Mouse (Mus musculus) bone marrow, adult 2 months (tissue): ENCODE data around the gene Mrps18b. TPM values are rescaled to one million over a fixed set of nuclear protein-coding genes. Genes with fewer than 3 reads are reported as not detected.
A peak's percentile ranks its signal among the peaks of the same experiment; 100 is the strongest.

ENCODE experiments used
- H3K27ac ChIP-seq: fragments of 200-500 bp; 2 replicates; pipeline ENCODE4 v1.5.1; 2012; ENCODE audit warnings: low read depth, mild to moderate bottlenecking, control low read depth, inconsistent platforms, low read length; ENCODE audit not compliant: control insufficient read depth, poor library complexity, insufficient read depth
- H3K4me1 ChIP-seq: fragments of 200-500 bp; 2 replicates; pipeline ENCODE4 v1.6.1; 2011; ENCODE audit warnings: low read length; ENCODE audit not compliant: control insufficient read depth, insufficient read depth
- H3K4me3 ChIP-seq: fragments of 200-500 bp; replicated peaks from 2 replicates; pipeline ENCODE3; 2011; ENCODE audit warnings: mild to moderate bottlenecking, low read depth, low read length, control low read depth; ENCODE audit not compliant: control insufficient read depth
- CTCF ChIP-seq: fragments of 200-500 bp; IDR thresholded peaks from 2 replicates; pipeline ENCODE4 v1.5.1; 2011; ENCODE audit warnings: low read length, control low read depth; ENCODE audit not compliant: control insufficient read depth, insufficient read depth
- POLR2A ChIP-seq: fragments of 200-500 bp; IDR thresholded peaks from 2 replicates; pipeline ENCODE4 v1.6.1; 2011; ENCODE audit warnings: low read depth, mild to moderate bottlenecking, control low read depth, low read length, borderline replicate concordance; ENCODE audit not compliant: control insufficient read depth
- WGBS: fragments of 180-500 bp; shearing (Covaris S2); methylation state at CpG from one replicate; pipeline ENCODE4 v1.1.7; 2018; 5-methylcytosine and 5-hydroxymethylcytosine counted together
- polyA plus RNA-seq: library from polyadenylated mRNA; stranded (reverse); fragments of >200 nt; gene quantifications from 2 replicates; pipeline ENCODE4 v1.2.4, GENCODE M21; 2011; ENCODE audit warnings: low replicate concordance; ENCODE audit not compliant: missing spikeins, insufficient read depth, insufficient read length

Gene Mrps18b
- polyA plus RNA-seq, 1 experiment, result 65.2 TPM

DNA sequence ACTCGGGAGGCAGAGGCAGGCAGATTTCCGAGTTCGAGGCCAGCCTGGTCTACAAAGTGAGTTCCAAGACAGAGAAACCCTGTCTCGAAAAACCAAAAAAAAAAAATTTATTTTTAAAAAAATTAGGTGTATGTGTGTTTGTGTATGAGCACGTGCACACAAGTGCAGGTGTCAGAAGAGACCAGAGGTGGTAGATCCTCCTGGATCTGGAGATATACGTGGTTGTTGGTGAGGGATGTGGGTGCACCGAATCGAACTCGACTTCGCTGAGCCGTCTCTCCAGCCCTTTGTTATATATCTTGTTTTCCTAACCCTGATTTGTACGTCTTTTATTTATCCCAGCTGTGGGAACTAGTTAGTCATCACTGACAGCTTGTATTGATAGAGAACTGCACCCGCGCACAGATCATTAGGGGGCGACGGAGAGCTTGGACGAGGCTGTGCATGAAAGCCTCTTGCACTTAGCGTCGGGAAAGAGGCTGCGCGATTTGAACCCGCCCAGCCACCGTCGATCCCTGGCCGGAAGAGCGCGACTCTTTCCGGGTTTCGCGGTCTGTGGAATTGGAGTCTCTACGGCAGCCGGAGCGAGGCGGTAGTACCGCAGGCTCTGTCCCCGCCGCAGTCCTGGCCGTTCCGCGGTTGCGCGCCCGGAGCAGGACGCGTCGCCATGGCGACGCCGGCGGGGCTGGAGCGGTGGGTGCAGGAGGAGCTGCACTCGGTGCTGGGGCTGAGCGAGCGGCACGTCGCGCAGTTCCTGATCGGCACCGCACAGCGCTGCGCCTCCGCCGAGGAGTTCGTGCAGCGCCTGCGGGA lies 36.7 kb downstream of the Mrps18b start, which contains the start of gene Dhx16:
TSS of gene Dhx16 (plus strand) at position 575 of the 813 bp plus-strand sequence.
- peak; percentile 75; the same call in 1 of the 2 replicates for TF ChIP-seq POLR2A
- peak; percentile 89 for TF ChIP-seq CTCF
- 6% methylated on average over 66 of the region's 66 CpGs for WGBS
- Histone ChIP-seq H3K4me1 (peaks cover 2% of the 10 kb centered on the region; the same call in 1 of the 2 replicates), H3K4me3 (peak within 1 kb of the TSS; percentile 90), H3K27ac (peak within 1 kb of the TSS; percentile 91)

DNA sequence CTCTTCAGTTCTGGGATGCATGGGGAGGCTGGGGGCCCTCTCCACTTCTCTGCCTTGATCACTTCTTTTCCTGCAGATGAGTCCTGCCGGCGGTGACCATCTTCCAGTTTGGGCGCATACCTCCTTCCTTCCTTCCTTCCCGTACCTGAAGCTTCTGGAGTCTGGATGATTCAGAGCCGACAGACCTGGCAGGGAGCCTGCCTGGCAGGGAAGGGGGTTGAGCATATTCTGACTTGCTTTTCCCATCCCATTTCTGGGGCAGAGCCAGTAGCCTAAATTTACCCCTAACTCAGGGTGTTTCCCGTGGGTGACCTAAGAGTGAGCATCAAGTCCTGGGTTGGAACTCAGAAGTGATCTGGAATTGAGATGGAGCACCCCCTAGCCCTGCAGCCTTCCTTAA lies 41.5 kb downstream of the Mrps18b start:
- Histone ChIP-seq H3K4me3 (no peak overlapping the region), H3K4me1 (peaks cover 4% of the 10 kb centered on the region), H3K27ac (no peak overlapping the region)
- no peak for TF ChIP-seq CTCF
- TF ChIP-seq POLR2A, result no peak
- WGBS, result 75% methylated on average over 6 of the region's 6 CpGs

DNA sequence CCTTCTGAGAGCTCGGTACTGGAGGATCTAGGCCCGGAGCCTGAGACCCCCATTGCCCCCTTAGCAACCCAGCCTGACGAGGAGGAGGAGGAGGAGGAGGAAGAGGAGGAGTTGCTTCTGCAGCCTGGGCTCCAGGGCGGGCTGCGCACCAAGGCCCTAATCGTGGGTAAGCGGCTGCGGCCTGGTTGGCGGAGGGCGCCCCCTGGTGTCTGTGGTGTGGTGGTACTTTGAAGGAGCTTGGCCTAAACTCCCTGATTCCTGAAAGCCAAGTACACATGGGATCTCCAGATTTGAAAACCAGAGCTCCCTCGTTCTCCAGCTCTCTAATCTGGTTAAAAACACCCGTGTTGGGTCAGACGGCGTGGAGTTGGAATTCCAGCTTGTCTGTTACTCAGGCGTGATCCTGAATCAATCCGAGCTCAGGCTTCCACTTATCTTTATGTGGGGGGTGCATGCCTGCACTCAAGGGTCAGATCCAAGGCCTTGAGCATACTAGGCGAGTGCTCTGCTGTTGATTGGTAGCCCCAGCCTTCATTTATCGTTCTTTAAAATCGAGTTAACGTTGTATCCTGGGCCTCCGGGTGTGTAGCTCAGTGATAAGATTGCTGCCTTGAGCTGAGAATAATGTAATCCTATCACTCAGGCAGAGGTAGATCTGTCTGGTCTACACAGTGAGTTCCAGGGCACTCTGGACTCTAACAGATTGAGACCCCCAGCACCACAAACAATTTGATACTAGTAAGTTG lies 42.2 kb downstream of the Mrps18b start:
- Histone ChIP-seq H3K4me1 (peaks cover 4% of the 10 kb centered on the region), H3K27ac (no peak overlapping the region; the same call in 1 of the 2 replicates)

DNA sequence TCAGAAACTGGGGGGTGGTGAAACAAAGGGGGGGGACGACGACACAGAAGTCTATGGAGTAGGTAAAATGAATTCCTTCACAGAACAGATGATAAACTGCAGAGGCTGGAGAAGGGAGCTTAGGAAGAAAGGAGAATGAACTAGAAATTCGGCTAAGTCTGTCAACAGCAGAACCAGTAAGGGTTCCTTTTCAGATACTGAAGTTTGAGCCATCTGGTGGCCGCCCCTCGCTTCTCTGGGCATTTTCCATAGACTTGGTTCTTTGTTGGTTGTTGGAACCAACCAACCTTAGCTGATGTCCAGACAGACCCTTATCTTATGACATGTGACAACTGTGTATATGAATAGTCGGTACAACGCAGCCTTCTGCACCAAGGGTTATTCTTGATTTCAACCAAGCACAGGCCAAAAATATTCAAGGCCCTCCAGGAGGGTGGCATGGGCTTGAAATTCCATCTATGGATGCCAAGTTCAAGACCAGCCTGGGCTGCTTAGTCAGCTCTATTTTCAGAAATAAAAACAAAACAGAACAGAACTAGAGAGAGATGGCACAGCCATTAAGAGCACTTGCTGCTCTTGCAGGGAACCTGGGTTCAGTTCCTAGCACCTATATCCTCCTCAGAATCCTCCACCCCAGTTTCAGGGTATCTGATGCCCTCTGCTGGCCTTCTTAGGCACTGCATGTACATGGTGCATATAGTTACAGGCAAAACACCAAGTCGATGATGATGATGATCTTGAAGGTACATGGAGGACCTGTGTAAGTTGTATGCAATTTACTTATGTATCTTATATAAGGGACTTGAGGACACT lies 45.1 kb downstream of the Mrps18b start:
- TF ChIP-seq CTCF (peak; percentile 44), POLR2A (no peak)
- H3K4me3 ChIP-seq, result peak overlapping the region; percentile 67
- peak overlapping the region; percentile 87 for H3K27ac ChIP-seq
- peaks cover 4% of the 10 kb centered on the region for H3K4me1 ChIP-seq
- WGBS, result 24% methylated on average over 8 of the region's 8 CpGs

More for the DNA sequence above, 42.2 kb downstream of the Mrps18b start:
- 24% methylated on average over 21 of the region's 21 CpGs for WGBS
- H3K4me3 ChIP-seq, result no peak overlapping the region
- TF ChIP-seq CTCF (peak; percentile 96), POLR2A (no peak)

DNA sequence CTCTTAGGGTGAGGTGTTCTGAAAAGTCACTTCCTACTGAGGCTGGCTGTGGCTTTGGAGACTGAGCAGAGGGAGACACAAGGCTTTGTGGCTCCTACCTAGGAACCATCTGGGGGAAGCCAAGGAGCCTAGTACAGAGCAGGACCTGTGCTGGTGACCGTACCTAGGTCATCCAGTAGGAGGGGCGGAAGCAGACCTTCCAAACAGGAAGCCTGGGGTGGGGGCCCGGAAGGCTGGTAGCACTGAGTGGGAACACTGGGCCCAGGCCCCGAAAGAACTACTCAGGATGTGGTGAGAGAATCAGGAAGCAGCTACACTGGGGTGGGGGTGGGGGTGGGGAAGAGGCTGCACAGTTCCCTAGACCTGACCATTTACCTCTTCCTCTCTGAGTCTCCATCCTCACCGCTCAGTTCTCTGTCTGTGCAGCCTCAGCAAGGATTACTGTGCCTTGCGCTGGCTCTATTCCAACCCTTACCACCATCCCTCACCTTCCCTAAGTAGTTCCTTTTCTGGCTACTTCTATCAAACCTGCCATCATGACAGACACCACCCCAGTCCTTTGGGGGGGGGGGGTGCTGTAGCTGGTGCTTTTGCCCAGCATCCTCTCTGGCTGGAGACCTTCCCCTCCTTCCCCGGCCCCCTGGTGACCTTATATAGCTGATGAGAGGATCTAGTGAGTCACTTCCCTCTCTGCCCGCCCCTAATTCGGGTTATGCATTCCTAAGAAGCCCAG lies 45.9 kb downstream of the Mrps18b start:
- peaks cover 4% of the 10 kb centered on the region for H3K4me1 ChIP-seq
- H3K27ac ChIP-seq, result peak overlapping the region; percentile 94
- peak overlapping the region; percentile 83 for H3K4me3 ChIP-seq
- no peak for TF ChIP-seq POLR2A
- no peak for TF ChIP-seq CTCF
- WGBS, result 3% methylated on average over 9 of the region's 9 CpGs

DNA sequence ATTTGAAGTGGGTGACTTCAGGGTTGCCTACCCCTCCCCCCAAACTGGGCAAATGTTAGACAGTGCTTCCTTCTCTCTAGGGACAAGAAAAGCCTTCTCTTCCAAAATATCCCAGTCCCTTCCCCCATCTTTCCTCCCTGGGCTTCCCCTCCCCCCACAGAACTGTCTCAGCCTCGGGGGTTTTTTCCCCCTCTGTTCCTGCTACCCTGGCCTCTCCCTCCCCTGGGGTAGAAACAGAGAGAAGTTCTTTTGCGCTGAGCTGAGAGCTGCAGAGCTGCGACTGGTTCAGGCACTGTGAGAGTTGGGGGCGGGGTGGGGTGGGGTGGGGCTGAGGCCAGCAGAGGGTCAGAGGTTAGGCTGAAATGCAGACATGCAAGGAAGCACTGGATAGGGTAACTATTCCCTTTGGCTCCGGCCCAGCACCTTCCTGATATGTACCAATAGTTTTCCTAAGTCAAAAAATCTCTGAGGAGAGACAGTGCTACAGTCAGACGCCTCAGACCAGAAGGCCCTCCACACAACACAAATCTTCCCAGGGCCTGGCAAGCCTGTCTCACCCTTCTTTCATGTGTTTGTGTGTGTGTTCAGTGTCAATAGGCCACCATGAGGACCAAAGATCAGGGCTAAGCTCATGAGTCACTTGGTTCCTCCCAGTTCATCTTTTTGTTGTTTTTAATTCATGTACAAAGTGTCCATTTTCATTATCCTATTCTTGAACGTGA lies 46.7 kb downstream of the Mrps18b start:
- Histone ChIP-seq H3K4me1 (peaks cover 5% of the 10 kb centered on the region), H3K27ac (peak overlapping the region; percentile 96), H3K4me3 (peak overlapping the region; percentile 83)
- WGBS, result under 1% methylated on average over 7 of the region's 7 CpGs
- TF ChIP-seq CTCF, result no peak
- TF ChIP-seq POLR2A, result no peak

DNA sequence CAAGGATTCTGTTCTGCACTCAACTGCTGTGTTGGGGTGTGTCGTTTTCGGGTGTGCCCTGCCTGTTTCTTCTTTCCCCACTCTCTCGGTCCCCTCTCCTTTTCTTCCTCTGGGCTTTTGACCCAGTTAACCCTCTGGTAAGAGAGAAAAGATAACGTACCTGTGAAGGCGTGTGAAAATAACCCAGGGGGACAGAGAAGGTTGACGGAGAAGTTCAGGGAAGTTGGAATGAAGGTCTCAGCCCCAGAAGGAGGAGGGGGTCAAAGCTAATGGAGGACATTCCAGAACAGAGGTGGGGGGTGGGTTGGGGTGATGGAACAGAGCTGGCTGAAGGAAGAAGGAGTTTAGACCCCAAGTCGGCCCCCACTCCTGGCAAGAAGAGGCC lies 47.2 kb downstream of the Mrps18b start:
- Histone ChIP-seq H3K4me3 (peak overlapping the region; percentile 83), H3K4me1 (peaks cover 5% of the 10 kb centered on the region), H3K27ac (peak overlapping the region; percentile 96)
- TF ChIP-seq POLR2A (no peak), CTCF (no peak)
- under 1% methylated on average over 7 of the region's 7 CpGs for WGBS
